Mouse (Mus musculus) heart, embryonic 16.5 days (tissue): ENCODE measurements around the gene Egfl8. TPM values are rescaled to one million over a fixed set of nuclear protein-coding genes. Genes with fewer than 3 reads are reported as not detected.

Source experiments
- ATAC-seq: fragments of 200-750 bp; cut with Nextera tagmentation; replicated peaks from 2 replicates; pipeline ENCODE4 v1.8.0; 2017; ENCODE audit warnings: moderate number of reproducible peaks; ENCODE audit not compliant: insufficient read depth, low FRiP score; ENCODE audit errors: extremely low read depth
- H3K27ac ChIP-seq: fragments of 300-500 bp; sonication (generic); 2 replicates; pipeline ENCODE4 v1.5.1; 2014; ENCODE audit warnings: mild to moderate bottlenecking, low read length, control low read depth, moderate library complexity
- H3K27me3 ChIP-seq: fragments of 300-500 bp; sonication (generic); 2 replicates; pipeline ENCODE4 v1.6.1; 2014; ENCODE audit warnings: low read length, mixed read lengths; ENCODE audit not compliant: control insufficient read depth, insufficient read depth
- H3K36me3 ChIP-seq: fragments of 300-500 bp; sonication (generic); 2 replicates; pipeline ENCODE4 v1.6.1; 2014; ENCODE audit not compliant: control insufficient read depth, insufficient read depth
- H3K4me1 ChIP-seq: fragments of 300-500 bp; sonication (generic); 2 replicates; pipeline ENCODE4 v1.6.1; 2014; ENCODE audit warnings: low read length, mixed read lengths; ENCODE audit not compliant: control insufficient read depth, insufficient read depth
- H3K4me2 ChIP-seq: fragments of 300-500 bp; sonication (generic); 2 replicates; pipeline ENCODE4 v1.6.1; 2014; ENCODE audit warnings: low read depth, mild to moderate bottlenecking, control low read depth, low read length
- H3K4me3 ChIP-seq: fragments of 300-500 bp; sonication (generic); 2 replicates; pipeline ENCODE4 v1.5.1; 2014; ENCODE audit warnings: mild to moderate bottlenecking, control low read depth, low read length
- H3K9ac ChIP-seq: fragments of 300-500 bp; sonication (generic); 2 replicates; pipeline ENCODE4 v1.6.1; 2014; ENCODE audit warnings: low read length, control low read depth
- H3K9me3 ChIP-seq: fragments of 300-500 bp; sonication (generic); replicated peaks from 2 replicates; pipeline ENCODE4 v1.6.1; 2016; ENCODE audit warnings: low read length; ENCODE audit not compliant: control insufficient read depth
- WGBS: fragments of 180-500 bp; shearing (Covaris S2); extraction: QIAGEN DNeasy Blood & Tissue Kit; methylation state at CpG from one replicate; pipeline ENCODE4 v1.1.7; 2014; 5-methylcytosine and 5-hydroxymethylcytosine counted together
- polyA plus RNA-seq: library from polyadenylated mRNA; unstranded; fragments of >200 nt; fragmentation: Nextera tagmentation; extraction: Ambion mirVana; gene quantifications from 2 replicates; pipeline ENCODE4 v1.2.1, GENCODE M21; 2015

The Egfl8 gene
- polyA plus RNA-seq, 1 experiment from 2014 or later, result 2.0 TPM

DNA sequence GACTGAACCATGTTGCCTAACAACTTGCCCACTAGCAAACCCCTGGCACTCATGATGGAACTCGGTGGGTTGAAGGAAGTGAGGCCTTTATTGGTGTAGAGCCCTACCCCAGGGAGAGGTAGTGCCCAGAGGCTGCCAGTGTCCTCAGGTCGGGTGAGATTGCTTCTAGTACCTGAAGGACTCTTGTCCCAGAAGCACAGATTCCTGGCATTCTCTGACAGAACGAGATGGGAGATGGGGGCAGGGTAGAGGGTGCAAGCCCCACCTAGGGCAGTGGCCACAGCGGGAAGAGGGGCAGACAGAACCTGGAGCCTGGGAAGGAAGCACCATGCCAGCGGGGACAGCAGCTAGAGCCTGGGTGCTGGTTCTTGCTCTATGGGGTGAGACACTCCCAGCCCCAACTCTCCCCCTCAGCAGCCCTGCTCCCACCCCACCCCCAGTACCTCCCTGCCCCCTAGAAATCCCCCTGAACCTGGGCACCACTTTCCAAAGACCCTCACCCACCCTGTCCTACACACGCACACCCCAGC lies 18.1 kb downstream of the Egfl8 start, which contains the start of gene Ager:
Gene Ager, plus strand, starts transcription at position 297 of the 530 bp plus-strand sequence.
- H3K36me3 ChIP-seq, result peaks cover 19% of the 10 kb centered on the region
- H3K27me3 ChIP-seq, result no peaks in the 10 kb centered on the region
- ATAC-seq, result no peak
- WGBS, result 10% methylated on average over 6 of the region's 6 CpGs
- H3K4me1 ChIP-seq, result peaks cover 35% of the 10 kb centered on the region
- H3K9me3 ChIP-seq, result no peaks in the 10 kb centered on the region
- peak within 1 kb of the TSS; percentile 39 for H3K9ac ChIP-seq
- no peak within 1 kb of the TSS for H3K4me3 ChIP-seq
- no peak within 1 kb of the TSS for H3K27ac ChIP-seq
- peak within 1 kb of the TSS; percentile 20; the same call in 1 of the 2 replicates for H3K4me2 ChIP-seq

DNA sequence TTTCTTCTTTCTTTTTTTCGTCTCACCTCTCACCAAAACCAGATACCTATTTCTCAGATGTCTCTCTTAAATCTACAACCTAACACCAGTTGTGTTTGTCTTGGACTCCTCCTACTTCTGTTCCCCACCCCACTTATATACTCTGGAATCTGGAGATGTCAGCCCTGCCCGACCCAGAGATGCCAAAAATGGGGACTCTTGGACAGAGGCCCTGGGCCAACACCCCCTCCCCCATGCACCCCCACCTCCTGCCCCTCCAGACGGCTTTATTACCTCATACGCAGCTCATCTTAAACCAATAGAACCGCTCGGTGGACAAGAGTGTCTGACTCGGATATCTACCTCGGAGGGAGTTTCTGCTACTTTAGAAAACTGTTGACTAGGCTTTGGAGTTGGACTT lies 19.7 kb downstream of the Egfl8 start:
- 59% methylated on average over 8 of the region's 8 CpGs for whole genome bisulfite sequencing

DNA sequence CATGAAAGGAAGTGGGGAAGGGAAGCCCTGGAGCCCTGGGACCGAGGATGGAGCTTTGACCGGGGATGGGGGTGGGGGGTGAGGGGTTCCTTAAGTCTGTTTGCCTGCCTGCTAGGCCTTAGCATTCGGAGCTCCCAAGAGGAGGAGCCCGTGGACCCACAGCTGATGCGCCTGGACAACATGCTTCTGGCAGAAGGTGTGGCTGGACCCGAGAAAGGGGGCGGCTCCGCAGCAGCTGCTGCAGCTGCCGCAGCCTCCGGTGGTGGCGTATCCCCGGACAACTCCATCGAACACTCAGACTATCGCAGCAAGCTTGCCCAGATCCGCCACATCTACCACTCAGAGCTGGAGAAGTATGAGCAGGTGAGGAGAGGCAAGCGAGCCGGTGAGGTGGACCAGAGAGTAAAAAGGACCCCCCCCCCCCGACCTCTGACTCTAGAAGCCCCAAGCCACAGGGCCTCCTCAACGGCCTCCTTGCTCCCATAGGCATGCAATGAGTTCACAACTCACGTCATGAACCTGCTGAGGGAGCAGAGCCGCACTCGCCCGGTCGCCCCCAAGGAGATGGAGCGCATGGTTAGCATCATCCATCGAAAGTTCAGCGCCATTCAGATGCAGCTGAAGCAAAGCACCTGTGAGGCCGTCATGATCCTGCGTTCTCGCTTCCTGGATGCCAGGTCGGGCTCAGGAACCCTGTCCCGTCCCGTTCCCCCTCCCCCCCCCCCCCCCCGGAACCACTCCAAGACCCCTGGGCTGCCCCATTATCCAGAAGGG lies 21.8 kb downstream of the Egfl8 start:
- H3K27me3 ChIP-seq, result no peaks in the 10 kb centered on the region
- peak overlapping the region; percentile 100 for H3K4me2 ChIP-seq
- peak overlapping the region; percentile 98 for H3K9ac ChIP-seq
- WGBS, result 56% methylated on average over 33 of the region's 34 CpGs
- ATAC-seq, result no peak
- peaks cover 46% of the 10 kb centered on the region for H3K4me1 ChIP-seq
- H3K4me3 ChIP-seq, result peak overlapping the region; percentile 87
- no peaks in the 10 kb centered on the region for H3K9me3 ChIP-seq
- H3K36me3 ChIP-seq, result peaks cover 13% of the 10 kb centered on the region
- 0 out of 2 replicates have a peak overlapping the region, but pooled peaks have one; percentile 88 for H3K27ac ChIP-seq

More for the DNA sequence above, 19.7 kb downstream of the Egfl8 start:
- Histone ChIP-seq H3K9me3 (no peaks in the 10 kb centered on the region), H3K27me3 (no peaks in the 10 kb centered on the region), H3K27ac (no peak overlapping the region), H3K4me1 (peaks cover 33% of the 10 kb centered on the region), H3K4me3 (no peak overlapping the region), H3K4me2 (no peak overlapping the region), H3K36me3 (peaks cover 17% of the 10 kb centered on the region), H3K9ac (no peak overlapping the region)
- ATAC-seq, result no peak

DNA sequence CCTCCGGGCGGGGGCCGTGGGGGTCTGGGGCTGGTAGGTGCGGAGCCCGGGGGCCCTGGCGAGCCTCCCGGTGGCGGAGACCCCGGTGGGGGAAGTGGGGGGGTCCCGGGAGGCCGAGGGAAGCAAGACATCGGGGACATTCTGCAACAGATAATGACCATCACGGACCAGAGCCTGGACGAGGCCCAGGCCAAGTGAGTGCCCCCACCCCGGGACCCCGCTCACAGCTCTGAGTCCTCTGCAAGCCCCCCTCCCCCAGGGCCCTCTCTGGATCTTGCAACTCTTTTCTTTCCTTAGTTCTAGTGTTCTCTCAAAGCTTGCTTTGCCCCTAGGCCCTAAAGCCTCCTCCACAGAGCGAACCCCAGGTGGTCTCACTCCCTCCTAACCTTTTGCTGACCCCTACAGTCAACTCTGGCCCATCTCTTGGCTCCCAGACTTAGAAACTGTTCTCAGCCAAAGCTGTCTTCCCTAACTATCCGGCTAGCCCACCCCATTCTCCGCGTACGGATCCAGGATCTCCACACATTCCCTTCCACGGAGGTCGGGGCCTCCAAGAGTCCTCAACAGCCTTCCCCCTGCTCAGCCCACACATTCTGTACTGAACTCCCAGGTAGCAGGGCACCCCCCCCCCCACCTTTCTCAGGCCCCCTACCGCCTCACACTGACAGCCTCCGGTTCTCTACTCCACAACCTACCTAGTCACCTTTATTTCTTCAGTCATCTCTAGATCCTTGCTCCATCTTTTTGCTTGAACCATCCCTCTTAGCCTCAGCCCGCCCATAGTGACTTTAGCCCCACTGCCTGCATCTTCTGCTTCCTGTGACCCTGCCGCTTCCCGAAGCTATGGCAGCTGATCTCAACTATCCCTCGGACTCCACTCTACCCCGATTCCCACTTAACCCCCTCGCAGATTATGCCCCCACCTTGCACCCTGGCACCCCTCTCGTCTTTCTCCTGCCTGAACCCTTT lies 22.9 kb downstream of the Egfl8 start:
- H3K27me3 ChIP-seq, result no peaks in the 10 kb centered on the region
- H3K4me3 ChIP-seq, result peak overlapping the region; percentile 87
- peak overlapping the region; percentile 100 for H3K4me2 ChIP-seq
- H3K9ac ChIP-seq, result peak overlapping the region; percentile 98
- 2% methylated on average over 27 of the region's 32 CpGs for WGBS
- peaks cover 54% of the 10 kb centered on the region for H3K4me1 ChIP-seq
- H3K9me3 ChIP-seq, result no peaks in the 10 kb centered on the region
- 0 out of 2 replicates have a peak, but pooled peaks have one; percentile 2 for ATAC-seq
- H3K27ac ChIP-seq, result peak overlapping the region; percentile 88
- H3K36me3 ChIP-seq, result peaks cover 13% of the 10 kb centered on the region

DNA sequence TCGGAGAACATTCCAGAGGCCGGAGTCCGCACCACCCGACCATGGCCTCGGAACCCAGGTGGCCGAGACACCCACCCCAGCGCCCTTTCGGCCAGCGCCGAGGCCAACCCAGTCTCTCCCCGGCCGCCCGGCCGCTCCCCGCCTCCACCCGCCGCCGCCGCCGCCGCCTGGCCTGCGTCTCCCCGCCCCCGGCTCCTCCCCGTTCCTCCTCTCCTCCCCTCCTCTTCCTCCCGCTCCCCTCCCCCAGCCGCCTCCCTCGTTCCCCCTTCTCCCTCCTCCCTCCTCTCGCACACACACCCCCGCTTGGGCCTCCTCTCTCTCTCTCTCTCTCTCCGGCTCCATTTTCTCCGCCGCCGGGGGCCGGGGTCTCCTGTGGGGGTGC lies 23.8 kb downstream of the Egfl8 start:
- WGBS, result 0% methylated on average over 15 of the region's 35 CpGs
- Histone ChIP-seq H3K36me3 (peaks cover 13% of the 10 kb centered on the region), H3K27me3 (no peaks in the 10 kb centered on the region), H3K4me1 (peaks cover 47% of the 10 kb centered on the region), H3K27ac (peak overlapping the region; percentile 88), H3K4me3 (peak overlapping the region; percentile 87), H3K9ac (peak overlapping the region; percentile 98), H3K9me3 (no peaks in the 10 kb centered on the region), H3K4me2 (peak overlapping the region; percentile 100)
- ATAC-seq, result peak; percentile 34

DNA sequence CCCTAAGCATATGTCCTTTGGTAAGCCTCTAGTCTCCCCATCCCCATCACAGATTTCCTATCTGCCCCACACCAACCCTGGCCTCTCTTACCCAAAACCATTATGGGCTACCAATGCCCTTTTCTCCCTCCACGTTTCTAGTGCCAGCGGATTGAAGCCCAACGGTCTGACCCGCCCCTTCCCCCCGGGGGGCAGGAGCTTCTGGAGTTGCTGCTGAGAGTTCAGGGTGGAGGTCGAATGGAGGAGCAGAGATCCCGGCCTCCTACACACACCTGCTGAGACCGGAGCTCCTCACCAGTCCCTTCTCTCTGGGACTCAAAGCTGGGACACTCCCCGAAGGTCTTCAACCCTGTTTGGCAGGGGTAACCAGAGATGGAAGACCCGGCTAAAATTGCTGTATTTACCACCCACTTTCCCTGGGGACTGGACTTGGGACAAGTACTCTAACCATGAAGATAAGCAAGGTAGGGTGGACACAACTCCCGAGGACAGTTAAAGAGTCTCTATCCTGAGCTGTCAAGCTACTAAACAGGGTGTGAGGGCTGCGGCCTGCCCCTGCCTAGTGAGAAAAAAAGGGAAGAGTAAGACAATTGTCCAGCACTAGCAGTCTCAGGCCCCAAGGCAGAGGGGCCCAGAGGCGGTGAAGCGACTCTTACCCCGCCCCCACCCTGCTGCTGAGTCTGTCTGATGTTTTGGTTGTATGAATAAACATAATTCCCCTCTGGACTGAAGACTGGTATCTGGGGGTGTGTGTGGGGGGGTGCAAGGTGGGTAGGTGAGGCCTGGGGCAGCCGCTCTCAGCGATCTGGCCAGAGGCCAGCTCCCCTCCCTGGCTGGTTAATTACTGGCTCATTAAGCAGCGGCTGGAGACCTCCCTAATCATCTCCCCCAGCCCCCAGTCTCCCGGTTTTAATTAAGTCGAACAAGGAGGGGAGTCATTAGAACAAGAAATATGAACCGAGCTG lies 24.5 kb downstream of the Egfl8 start, which contains the start of gene Pbx2:
Gene Pbx2, plus strand, starts transcription at position 238 of the 965 bp plus-strand sequence.
- WGBS, result 9% methylated on average over 21 of the region's 21 CpGs
- H3K36me3 ChIP-seq, result peaks cover 13% of the 10 kb centered on the region
- H3K4me3 ChIP-seq, result peak within 1 kb of the TSS; percentile 87
- H3K27me3 ChIP-seq, result no peaks in the 10 kb centered on the region
- peak within 1 kb of the TSS; percentile 98 for H3K9ac ChIP-seq
- H3K9me3 ChIP-seq, result no peaks in the 10 kb centered on the region
- no peak for ATAC-seq
- H3K4me1 ChIP-seq, result peaks cover 48% of the 10 kb centered on the region
- peak within 1 kb of the TSS; percentile 100 for H3K4me2 ChIP-seq
- H3K27ac ChIP-seq, result peak within 1 kb of the TSS; percentile 88

DNA sequence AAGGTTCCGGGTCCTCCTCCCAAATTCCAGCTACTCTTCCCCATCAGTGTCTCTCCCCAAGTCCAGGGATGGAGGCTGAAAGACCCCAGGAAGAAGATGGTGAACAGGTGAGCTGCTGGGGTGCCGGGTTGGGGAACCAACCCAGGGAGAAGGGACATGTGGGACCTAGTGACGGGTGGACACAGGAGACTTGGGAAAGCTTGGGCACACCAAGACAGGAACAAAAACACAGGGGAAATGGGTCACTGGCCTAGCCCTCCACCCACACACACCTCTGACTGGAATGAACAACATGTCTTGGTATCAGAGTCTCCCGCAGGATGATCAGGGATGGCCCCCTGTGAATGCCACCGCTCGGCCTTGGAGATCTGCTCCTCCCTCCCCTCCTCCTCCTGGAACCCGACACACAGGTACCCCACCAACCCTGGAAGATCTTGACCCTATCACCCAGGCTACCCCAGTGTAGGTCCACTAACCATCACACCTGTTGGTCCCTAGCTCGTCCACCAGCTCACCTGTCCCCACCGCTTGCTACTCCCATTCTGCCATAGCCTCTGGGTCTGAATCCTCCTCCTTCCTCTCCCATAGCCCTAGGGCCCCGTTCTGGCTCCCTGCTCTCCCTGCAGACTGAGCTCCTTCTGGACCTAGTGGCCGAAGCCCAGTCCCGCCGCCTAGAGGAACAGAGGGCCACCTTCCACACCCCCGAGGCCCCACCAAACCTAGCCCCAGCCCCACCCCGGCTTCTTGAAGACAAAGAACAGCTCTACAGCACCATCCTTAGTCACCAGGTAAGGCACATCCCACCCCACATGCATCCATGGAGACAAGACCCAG lies 25.4 kb downstream of the Egfl8 start:
- 67% methylated on average over 15 of the region's 15 CpGs for WGBS
- Histone ChIP-seq H3K27me3 (no peaks in the 10 kb centered on the region), H3K36me3 (peaks cover 6% of the 10 kb centered on the region; the same call in 1 of the 2 replicates), H3K9me3 (no peaks in the 10 kb centered on the region), H3K4me3 (peak overlapping the region; percentile 87), H3K4me1 (peaks cover 49% of the 10 kb centered on the region), H3K4me2 (peak overlapping the region; percentile 100), H3K9ac (peak overlapping the region; percentile 79), H3K27ac (peak overlapping the region; percentile 88)
- no peak for ATAC-seq
